Mouse (Mus musculus) ovary, adult 2 months (tissue): Measurements from ENCODE around the gene Tmem238l. TPM values are rescaled to one million over a fixed set of nuclear protein-coding genes. Genes with fewer than 3 reads are reported as not detected.

Experiments used
- polyA plus RNA-seq: library from polyadenylated mRNA; depleted of rRNA; stranded (reverse); fragments of >200 nt; gene quantifications from 2 replicates; pipeline ENCODE4 v1.2.3, GENCODE M21; 2012; rRNA removed

Tmem238l gene
- polyA plus RNA-seq: 0.25 TPM in 1 of 2 replicates, not detected in the other

DNA sequence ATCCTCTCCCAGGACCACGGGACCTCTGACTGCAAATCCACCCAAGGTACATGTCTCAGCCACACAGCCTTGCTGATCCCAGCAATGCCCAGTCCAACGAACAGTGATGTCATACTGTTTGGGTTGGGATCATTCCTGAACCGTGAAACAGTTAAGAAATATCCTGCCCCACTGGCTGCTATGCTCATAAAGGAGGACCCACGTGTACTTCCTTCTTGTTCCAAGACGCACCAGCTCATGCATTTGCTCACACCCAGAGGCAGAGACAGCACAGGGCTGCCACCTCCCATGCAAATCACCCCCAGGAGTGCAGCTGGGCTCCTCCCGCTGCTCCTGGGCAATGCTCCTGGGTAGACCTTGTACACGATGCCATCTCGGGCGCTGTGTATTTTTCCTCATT, at the start of gene Tmem238l:
Tmem238l (plus strand) TSS at position 336 of the 400 bp plus-strand sequence.

DNA sequence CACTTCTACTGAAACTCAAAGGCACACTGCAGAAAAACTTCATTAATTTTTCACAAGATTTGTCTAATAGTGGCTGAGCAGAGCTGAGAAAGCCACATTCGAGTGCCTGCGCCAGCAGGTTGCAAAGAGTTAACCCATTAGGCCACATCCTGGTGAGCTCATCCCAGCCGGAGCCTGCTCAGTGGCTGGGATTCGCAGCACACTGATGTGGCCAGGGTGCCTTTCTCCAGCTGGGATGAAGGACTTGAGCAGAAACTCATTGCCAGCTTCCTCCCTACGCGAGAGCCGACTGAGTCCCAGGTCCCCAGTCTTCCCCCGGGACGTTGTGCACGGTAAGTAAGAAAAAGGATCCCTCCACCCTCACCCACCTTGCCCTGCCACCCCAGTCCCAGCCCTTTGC, 44.6 kb upstream of the Tmem238l start, which contains the start of gene Pirt:
Pirt (plus strand) TSS at position 171 of the 400 bp plus-strand sequence.

Other genes with a start within 250 kb of the Tmem238l start
- not detected in 2 replicates for gene Pirt, start 44.7 kb upstream of the Tmem238l start, polyA plus RNA-seq
- gene Tmem220, start 68.5 kb downstream of the Tmem238l start, polyA plus RNA-seq: 1.8 and 2.1 TPM in 2 replicates
- gene Adprm, start 96.0 kb downstream of the Tmem238l start, polyA plus RNA-seq: 6.6 and 9.1 TPM in 2 replicates
- 4.4 and 6.6 TPM in 2 replicates for gene Sco1, start 96.0 kb downstream of the Tmem238l start, polyA plus RNA-seq
- gene Myh3, start 121.7 kb downstream of the Tmem238l start, polyA plus RNA-seq: not detected in 2 replicates
- gene Myh2, start 214.4 kb downstream of the Tmem238l start, polyA plus RNA-seq: 0.02 TPM in 1 of 2 replicates, not detected in the other
- gene Myh1, start 243.4 kb downstream of the Tmem238l start, polyA plus RNA-seq: not detected in 2 replicates